Mouse (Mus musculus): ENCODE data around the gene Zbtb24.
"Not testable (repeated sequence)": the region's sequence is repeated elsewhere in the genome, so short reads cannot be mapped to it uniquely, and the experiment has no call there.

The Zbtb24 gene

GRCm38 (mm10) chr10:41450137-41450670 is at the start of gene Zbtb24:
Gene Zbtb24 (plus strand): TSS chr10:41450383.
- DNase-seq, result peak; percentile 99

DNA sequence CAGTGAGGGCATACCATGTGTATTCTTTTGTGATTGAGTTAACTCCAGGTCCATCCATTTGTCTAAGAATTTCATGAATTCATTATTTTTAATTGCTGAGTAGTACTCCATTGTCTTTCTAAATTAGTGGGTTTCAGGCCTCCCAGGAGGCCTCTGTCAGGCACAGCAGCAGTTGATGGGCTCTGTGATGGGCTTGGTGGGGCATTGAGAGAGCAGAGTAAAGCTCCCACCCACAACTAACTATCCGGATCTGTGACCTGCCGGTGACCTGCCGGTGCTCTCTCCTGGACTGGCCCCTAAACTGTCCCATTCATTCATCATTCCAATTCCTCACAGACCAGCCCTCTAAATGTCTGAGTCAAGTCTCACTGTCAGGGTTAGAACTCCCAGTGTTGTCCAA is 49.1 kb upstream of the Zbtb24 start:
- DNase-seq, result no peak

GRCm38 (mm10) chr10:41403364-41403763 is 46.8 kb upstream of the Zbtb24 start:
- DNase-seq, result no peak

GRCm38 (mm10) chr10:41403893-41404612 is 46.1 kb upstream of the Zbtb24 start:
- DNase-seq, result no peak

DNA sequence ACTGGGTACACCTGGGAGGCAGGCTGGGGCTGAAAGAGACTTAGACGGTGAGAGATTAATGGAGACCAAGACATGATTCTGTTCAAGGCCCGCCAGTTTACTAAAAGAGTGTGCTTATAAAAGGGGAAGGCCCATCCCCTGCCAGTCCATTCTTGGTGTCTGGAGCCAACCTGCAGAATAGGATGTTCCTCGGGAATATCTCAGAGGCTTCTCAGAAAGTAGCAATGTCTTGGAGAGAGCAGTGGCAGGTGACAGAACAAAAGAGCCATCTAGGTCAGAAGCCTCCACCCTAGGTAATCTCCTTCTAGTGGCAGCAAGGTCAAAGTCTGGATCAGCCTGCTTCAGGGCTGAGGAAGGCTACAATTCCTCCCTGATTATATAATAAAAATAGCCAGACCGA is 40.0 kb upstream of the Zbtb24 start:
- DNase-seq, result not testable (repeated sequence)

- not testable (repeated sequence) for DNase-seq
Measured at GRCm38 (mm10) chr10:41410821-41411220, 39.4 kb upstream of the Zbtb24 start.

DNA sequence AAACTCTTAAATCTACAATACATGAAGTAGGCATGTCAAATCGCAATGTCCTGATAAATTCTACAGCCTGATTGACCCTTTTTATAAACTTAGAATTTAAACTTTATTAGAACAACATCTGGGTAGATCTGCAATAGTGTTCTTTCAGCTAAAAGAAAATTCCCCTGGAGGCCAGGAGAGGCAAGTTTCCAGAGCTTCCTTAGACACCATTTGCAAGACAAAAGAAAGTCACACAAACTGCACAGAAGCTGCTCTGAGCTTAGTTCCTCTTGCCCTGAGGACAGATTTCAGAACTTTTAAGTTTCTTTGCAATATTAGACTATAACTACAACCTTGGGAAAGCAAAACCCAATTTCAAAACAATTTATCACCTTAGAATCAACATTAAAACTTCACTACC is 36.7 kb upstream of the Zbtb24 start:
- not testable (repeated sequence) for DNase-seq

- DNase-seq, result not testable (repeated sequence)
Measured at GRCm38 (mm10) chr10:41415368-41415767, 34.8 kb upstream of the Zbtb24 start.

- no peak for DNase-seq
Measured at GRCm38 (mm10) chr10:41420496-41421200, 29.5 kb upstream of the Zbtb24 start.

DNA sequence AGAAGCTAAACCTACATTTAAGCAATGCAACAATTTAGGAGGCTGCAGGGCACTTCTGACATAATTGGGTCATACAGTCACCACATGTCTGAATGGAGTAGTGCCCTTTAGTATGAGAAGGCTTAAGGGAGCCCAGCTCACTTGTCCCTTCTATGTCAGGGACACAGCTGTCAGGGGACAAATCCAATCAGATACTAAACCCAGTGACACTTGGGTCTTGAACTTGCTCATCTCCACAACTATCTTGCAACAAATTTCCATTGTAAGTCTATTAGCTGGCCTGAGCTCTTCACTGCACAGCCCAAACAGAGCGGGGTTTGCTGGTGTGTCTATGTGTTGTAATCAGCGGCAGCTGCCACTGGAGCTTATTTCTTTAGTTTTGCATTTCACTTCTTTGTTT is 26.5 kb upstream of the Zbtb24 start:
- no peak for DNase-seq

GRCm38 (mm10) chr10:41426368-41426767 is 23.8 kb upstream of the Zbtb24 start:
- DNase-seq, result no peak

DNA sequence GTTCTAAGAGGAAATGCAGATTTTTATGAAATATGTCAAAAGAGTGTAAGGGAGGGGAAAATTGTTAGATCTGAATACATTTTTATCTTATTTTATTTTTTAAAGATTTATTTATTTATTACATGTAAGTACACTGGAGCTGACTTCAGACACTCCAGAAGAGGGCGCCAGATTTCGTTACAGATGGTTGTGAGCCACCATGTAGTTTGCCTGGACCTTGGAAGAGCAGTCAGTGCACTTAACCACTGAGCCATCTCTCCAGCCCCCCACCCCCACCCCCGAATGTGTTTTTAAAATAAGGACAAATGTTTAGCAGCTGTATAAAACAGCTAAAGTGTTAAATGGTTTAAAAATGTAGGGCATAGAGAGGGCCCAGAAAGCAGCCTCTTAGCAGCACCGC is 15.6 kb upstream of the Zbtb24 start:
- DNase-seq, result peak; percentile 71 to 74

- no peak for DNase-seq
Measured at GRCm38 (mm10) chr10:41435141-41435540, 15.0 kb upstream of the Zbtb24 start.

DNA sequence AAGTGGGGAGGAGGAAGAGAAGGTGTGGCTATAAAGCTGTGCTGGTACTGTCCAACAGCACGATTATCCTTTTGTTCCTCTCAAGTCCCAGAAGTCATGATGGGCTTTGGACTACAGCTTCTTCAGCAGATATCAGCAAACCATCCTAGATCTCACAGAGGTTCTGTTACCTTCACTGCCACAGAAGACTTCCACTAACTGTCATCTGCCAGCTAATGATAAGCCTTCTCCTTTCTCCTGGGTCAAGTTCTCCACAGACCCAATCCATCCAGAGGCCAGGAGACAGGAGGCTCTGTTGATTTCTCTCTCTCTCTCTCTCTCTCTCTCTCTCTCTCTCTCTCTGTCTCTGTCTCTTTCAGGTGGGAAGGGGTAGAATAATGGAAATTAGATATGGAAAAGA is 2.0 kb upstream of the Zbtb24 start:
- DNase-seq, result no peak

DNA sequence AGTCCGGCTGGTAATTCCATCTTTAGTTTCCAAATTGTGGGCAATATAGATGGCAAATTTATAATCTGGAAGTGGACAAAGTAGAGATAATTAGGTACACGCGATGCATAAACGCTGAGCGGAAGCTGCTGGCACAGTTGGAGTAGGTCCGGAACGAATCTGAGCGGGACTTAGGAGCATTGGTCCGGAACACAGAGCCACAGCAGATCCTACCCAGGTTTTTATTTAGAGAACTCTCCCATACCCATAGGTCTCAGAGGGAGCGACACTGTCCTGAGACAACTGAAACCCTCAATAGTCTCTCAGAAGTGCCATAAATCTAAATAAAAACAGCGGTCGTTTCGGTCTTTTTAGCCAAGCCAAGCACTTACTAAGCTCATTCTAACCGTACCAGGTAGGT is 499 bp upstream of the Zbtb24 start:
- no peak for DNase-seq

- no peak for DNase-seq
Measured at GRCm38 (mm10) chr10:41450780-41451522, 768 bp downstream of the Zbtb24 start.

DNA sequence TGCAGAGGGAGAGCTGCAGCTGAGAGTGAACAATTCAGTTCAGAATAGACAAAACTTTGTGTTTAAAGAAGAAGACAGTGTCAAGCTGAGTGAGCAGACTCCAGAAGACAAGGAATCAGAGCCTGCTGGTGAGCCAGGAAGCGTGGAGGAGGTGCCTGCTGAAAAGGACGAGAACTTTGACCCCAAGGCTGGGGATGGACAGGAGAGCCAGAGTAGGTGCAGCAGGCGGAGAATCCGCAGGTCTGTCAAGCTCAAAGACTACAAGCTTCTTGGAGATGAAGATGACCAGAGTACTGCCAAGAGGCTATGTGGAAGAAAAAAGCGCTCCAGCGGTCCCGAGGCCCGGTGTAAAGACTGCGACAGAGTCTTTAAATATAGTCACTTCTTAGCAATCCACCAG is 1.5 kb downstream of the Zbtb24 start:
- DNase-seq, result no peak

- DNase-seq, result no peak
Measured at GRCm38 (mm10) chr10:41452791-41453190, 2.6 kb downstream of the Zbtb24 start.

DNA sequence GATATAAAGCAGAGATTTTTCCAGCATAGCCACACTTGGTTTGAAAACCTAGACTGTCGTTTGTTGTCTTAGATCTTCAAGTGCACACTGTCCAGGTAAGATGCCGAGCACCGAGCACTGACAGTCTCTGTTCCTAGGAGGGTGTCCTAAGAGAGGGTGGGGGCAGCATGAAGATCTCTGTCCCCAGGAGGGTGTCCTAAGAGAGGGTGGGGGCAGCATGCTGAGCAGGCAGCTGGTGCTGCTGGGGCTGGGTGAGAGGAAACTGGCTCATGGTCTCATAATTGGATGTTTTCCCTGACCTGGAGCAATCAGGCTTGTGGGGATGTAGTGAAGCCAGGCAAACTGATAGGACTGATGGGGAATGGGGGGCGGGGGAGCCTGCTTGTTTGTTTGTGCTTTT is 9.8 kb downstream of the Zbtb24 start:
- no peak for DNase-seq

- no peak for DNase-seq
Measured at GRCm38 (mm10) chr10:41460501-41460900, 10.3 kb downstream of the Zbtb24 start.

DNA sequence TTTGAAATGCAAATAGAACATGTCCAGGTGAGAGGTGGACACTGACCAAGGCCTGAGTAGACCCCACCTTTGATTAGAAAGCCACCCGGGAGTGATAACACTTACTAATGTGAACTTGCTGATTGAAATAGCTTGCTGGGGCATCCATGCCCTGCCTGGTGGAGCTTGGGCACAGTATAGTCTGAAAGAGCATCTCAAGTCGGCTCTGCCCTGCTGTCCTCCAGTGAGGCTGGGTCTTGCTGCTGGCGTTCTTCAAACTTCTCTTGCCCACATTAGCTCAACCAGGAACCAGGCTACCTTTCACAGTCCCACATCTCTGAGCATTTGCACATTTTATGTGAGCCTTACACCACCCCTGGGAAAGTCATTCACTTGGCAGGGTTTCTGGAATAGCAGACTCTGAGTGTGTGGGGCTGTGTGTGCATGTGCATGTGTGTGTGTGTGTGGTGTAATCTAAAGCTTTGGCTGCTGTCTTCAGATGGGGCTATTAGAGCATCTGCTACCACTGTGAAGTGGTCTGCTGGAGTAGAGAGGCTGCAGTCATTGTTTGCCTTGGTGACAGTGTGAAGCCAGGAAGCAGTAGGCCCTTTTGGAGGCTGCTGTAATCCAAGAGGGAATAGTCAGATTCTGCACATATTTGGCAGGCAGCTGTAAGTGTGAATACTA is 11.0 kb downstream of the Zbtb24 start:
- no peak for DNase-seq

DNA sequence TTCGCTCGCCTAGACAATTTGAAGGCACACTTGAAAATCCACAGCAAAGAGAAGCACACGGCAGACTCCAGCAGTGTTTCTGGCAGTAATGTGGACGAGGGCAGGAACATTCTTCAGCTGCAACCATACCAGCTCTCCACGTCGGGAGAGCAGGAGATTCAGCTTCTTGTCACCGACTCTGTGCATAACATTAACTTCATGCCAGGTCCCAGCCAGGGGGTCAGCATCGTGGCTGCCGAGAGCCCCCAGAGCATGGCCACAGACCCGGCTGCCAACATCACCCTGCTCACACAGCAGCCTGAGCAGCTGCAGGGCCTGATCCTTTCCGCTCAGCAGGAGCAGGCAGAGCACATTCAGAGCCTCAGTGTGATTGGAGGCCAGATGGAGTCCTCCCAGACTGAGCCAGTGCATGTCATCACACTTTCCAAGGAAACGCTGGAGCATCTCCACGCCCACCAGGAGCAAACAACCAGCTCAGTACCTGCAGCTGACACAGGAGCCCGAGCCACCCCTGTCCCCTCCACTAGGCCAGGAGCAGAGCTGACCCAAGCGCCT is 14.3 kb downstream of the Zbtb24 start:
- no peak for DNase-seq

- DNase-seq, result no peak
Measured at GRCm38 (mm10) chr10:41467325-41467724, 17.1 kb downstream of the Zbtb24 start.

Measured in B cell, adult 2 months (primary cell).